Mouse (Mus musculus): ENCODE results near the gene Gstp3.

DNA sequence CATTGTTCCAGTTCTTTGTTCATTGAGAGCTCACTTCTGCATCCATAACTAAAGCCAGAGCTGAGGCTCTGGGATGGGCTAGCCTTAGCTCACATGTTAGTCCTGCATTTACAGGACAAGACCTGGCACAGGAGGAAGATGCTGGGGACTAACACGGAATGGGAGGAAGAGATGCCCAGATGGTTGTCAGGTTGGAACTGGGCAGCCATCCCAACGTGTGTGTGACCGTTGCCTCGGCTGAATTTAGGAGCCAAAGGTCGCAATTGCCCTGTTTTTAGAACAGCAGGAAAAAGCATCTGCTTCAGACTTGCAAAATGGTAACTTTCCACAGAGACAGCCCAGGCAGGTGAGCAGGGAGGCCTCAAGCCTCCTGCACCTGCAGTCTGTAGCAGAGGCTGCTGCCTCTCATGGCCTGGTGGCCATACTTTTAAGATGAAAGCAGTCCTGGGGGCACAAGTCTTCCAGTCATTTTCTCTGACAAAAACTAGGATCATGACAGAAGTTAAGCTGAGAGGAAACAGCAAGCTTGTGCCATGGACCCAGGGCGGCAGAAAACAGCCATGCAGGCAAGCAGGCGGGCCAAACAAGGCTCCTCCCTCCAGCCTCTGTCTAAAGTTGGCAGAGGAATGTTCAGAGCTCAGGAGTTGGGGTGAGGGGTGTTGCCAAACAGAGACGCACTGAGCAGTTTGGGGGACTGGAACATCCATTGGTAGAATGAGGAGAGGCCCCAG is 4.0 kb downstream of the Gstp3 start:
- no peak for TF ChIP-seq CTCF (IDR thresholded peaks at IDR 0.05; ENCODE audit: control insufficient read depth, insufficient read depth, insufficient read length)
- no peak for TF ChIP-seq MYOD1 (IDR thresholded peaks at IDR 0.05; ENCODE audit: control insufficient read depth, insufficient read length, low read depth)
- no peak for TF ChIP-seq CEBPB (IDR thresholded peaks at IDR 0.05; ENCODE audit: low read depth)
- TF ChIP-seq USF1 (IDR thresholded peaks at IDR 0.05; ENCODE audit: low read depth) = no peak

Data from C2C12 (cell line).